Mouse (Mus musculus): ENCODE measurements at regions not wholly inside any gene's neighbourhood (a gene's known extent, or its start where the extent isn't known, plus 50 kb on each side); places are given as distances from the start of the nearest gene placed in this dataset.

DNA sequence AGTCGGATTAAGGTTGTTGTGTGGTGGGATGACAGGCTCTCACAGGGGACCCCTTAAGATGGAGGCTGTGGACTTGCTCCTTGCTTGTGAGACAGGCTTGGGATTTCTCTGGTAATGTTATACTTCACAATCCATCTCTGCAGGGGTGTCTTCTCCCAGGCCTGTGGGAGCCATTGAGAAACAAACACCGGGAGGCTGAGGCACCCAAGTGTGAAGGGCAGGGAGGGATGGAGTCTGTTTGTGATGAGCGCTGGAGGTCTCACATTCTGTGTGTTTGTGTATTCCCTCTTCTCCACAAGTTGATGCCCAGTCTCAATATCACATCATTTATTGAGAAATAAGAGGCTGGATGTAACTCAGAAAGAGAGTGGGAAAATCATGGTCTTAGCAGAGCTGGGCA lies 483.9 kb upstream of the Tbx3 start:
- Histone ChIP-seq H3K9ac (ENCODE audit: low read depth, low read length, severe bottlenecking) (no peak overlapping the region), H3K27me3 (ENCODE audit: control insufficient read depth, insufficient read depth, low read length) (no peaks in the 10 kb centered on the region), H3K4me3 (replicated peaks; ENCODE audit: low read length) (no peak overlapping the region), H3K27ac (replicated peaks; ENCODE audit: low read depth, low read length) (no peak overlapping the region), H3K4me2 (replicated peaks; ENCODE audit: low read depth, low read length, severe bottlenecking) (no peak overlapping the region), H3K9me3 (ENCODE audit: control insufficient read depth, low read length) (no peaks in the 10 kb centered on the region), H3K4me1 (ENCODE audit: control insufficient read depth, insufficient read depth, low read length) (0 out of 2 replicates have a peak, but pooled peaks cover 2% of the 10 kb centered on the region), H3K36me3 (ENCODE audit: control insufficient read depth, insufficient read depth, low read length) (no peaks in the 10 kb centered on the region)
- DNase-seq (ENCODE audit: low spot score) (no peak), ATAC-seq (ENCODE audit: low FRiP score, low read depth) (no peak)
- TF ChIP-seq POLR2A (IDR thresholded peaks at IDR 0.05; ENCODE audit: borderline replicate concordance, extremely low read depth, insufficient read depth, insufficient read length), result no peak
- 64% methylated on average over 3 of the region's 3 CpGs for WGBS

GRCm38 (mm10) chr5:119188476-119188875 lies 482.0 kb upstream of the Tbx3 start:
- H3K9me3 ChIP-seq (ENCODE audit: control insufficient read depth, low read length), result no peaks in the 10 kb centered on the region
- H3K4me1 ChIP-seq (ENCODE audit: control insufficient read depth, insufficient read depth, low read length), result no peaks in the 10 kb centered on the region
- 22% methylated on average over 6 of the region's 6 CpGs for WGBS
- no peak for TF ChIP-seq POLR2A (IDR thresholded peaks at IDR 0.05; ENCODE audit: borderline replicate concordance, extremely low read depth, insufficient read depth, insufficient read length)
- H3K4me2 ChIP-seq (replicated peaks; ENCODE audit: low read depth, low read length, severe bottlenecking), result no peak overlapping the region
- no peak overlapping the region for H3K27ac ChIP-seq (replicated peaks; ENCODE audit: low read depth, low read length)
- DNase-seq (ENCODE audit: low spot score) (no peak), ATAC-seq (ENCODE audit: low FRiP score, low read depth) (no peak)
- H3K36me3 ChIP-seq (ENCODE audit: control insufficient read depth, insufficient read depth, low read length), result no peaks in the 10 kb centered on the region
- H3K4me3 ChIP-seq (replicated peaks; ENCODE audit: low read length), result no peak overlapping the region
- no peaks in the 10 kb centered on the region for H3K27me3 ChIP-seq (ENCODE audit: control insufficient read depth, insufficient read depth, low read length)
- H3K9ac ChIP-seq (ENCODE audit: low read depth, low read length, severe bottlenecking), result no peak overlapping the region

DNA sequence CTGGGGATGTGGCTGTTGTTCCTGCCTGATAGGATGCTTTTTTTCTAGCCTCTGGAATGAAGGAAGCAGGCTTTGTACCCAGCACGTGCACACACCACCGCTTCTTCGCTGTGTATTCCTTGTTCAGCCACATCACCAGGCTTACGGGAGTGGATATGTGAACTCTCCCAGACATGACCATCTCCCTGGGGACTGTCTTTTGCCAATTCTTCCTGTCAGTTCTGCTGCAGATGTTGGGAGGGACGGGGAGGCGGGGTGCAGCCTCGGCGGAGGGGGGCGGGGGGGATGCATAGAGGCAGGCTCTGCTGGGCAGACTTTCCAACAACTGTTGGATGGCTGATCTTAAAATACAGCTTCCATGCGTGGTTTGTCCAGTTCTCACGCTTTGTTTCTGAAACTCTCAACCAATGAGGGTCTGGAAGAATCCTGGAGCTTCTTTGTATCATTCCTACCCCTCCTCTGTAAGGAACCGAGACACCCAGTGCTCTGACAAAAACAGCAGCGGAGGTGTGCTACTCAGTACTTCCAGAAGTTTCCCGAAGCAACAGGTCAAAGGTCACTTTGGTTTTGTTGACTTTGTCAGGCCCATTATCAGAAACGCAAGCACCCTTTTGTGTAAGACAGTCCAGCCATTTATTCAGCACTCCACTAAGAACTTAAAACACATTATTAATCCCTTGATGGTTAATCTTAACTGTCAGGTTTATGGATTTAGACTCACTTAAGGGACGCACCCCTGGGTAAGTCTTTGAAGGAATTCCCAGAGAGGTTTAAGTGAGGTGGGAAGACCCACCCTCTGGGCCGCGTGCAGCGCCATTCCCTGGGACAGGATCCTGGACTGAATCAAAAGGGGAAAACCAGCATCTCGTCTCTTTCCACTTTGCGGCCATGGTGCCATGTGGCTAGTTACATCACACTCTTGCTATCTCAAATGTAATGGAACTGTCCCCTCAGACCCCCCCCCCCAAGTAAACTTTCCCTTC lies 476.5 kb upstream of the Tbx3 start:
- Histone ChIP-seq H3K9ac (ENCODE audit: low read depth, low read length, severe bottlenecking) (no peak overlapping the region), H3K9me3 (ENCODE audit: control insufficient read depth, low read length) (no peaks in the 10 kb centered on the region), H3K4me3 (replicated peaks; ENCODE audit: low read length) (no peak overlapping the region), H3K4me2 (replicated peaks; ENCODE audit: low read depth, low read length, severe bottlenecking) (no peak overlapping the region), H3K4me1 (ENCODE audit: control insufficient read depth, insufficient read depth, low read length) (no peaks in the 10 kb centered on the region), H3K27me3 (ENCODE audit: control insufficient read depth, insufficient read depth, low read length) (no peaks in the 10 kb centered on the region), H3K36me3 (ENCODE audit: control insufficient read depth, insufficient read depth, low read length) (no peaks in the 10 kb centered on the region), H3K27ac (replicated peaks; ENCODE audit: low read depth, low read length) (no peak overlapping the region)
- WGBS, result 56% methylated on average over 21 of the region's 21 CpGs
- peak; percentile 52 for DNase-seq (ENCODE audit: low spot score)
- TF ChIP-seq POLR2A (IDR thresholded peaks at IDR 0.05; ENCODE audit: borderline replicate concordance, extremely low read depth, insufficient read depth, insufficient read length), result no peak
- ATAC-seq (ENCODE audit: low FRiP score, low read depth), result no peak

- 37% methylated on average over 9 of the region's 9 CpGs for WGBS
- no peaks in the 10 kb centered on the region for H3K4me1 ChIP-seq (ENCODE audit: control insufficient read depth, insufficient read depth, low read length)
- H3K9ac ChIP-seq (ENCODE audit: low read depth, low read length, severe bottlenecking), result no peak overlapping the region
- H3K4me2 ChIP-seq (replicated peaks; ENCODE audit: low read depth, low read length, severe bottlenecking), result no peak overlapping the region
- DNase-seq (ENCODE audit: low spot score) (no peak), ATAC-seq (ENCODE audit: low FRiP score, low read depth) (no peak)
- H3K9me3 ChIP-seq (ENCODE audit: control insufficient read depth, low read length), result no peaks in the 10 kb centered on the region
- TF ChIP-seq POLR2A (IDR thresholded peaks at IDR 0.05; ENCODE audit: borderline replicate concordance, extremely low read depth, insufficient read depth, insufficient read length), result no peak
- no peak overlapping the region for H3K27ac ChIP-seq (replicated peaks; ENCODE audit: low read depth, low read length)
- no peak overlapping the region for H3K4me3 ChIP-seq (replicated peaks; ENCODE audit: low read length)
- H3K27me3 ChIP-seq (ENCODE audit: control insufficient read depth, insufficient read depth, low read length), result no peaks in the 10 kb centered on the region
- no peaks in the 10 kb centered on the region for H3K36me3 ChIP-seq (ENCODE audit: control insufficient read depth, insufficient read depth, low read length)
These were observed 470.6 kb upstream of the Tbx3 start for GRCm38 (mm10) chr5:119199906-119200305.

GRCm38 (mm10) chr5:119201251-119201650 lies 469.2 kb upstream of the Tbx3 start:
- H3K4me2 ChIP-seq (replicated peaks; ENCODE audit: low read depth, low read length, severe bottlenecking), result no peak overlapping the region
- no peak for TF ChIP-seq POLR2A (IDR thresholded peaks at IDR 0.05; ENCODE audit: borderline replicate concordance, extremely low read depth, insufficient read depth, insufficient read length)
- no peaks in the 10 kb centered on the region for H3K9me3 ChIP-seq (ENCODE audit: control insufficient read depth, low read length)
- ATAC-seq (ENCODE audit: low FRiP score, low read depth) (no peak), DNase-seq (ENCODE audit: low spot score) (no peak)
- no peak overlapping the region for H3K4me3 ChIP-seq (replicated peaks; ENCODE audit: low read length)
- no peak overlapping the region for H3K27ac ChIP-seq (replicated peaks; ENCODE audit: low read depth, low read length)
- H3K27me3 ChIP-seq (ENCODE audit: control insufficient read depth, insufficient read depth, low read length), result no peaks in the 10 kb centered on the region
- no peak overlapping the region for H3K9ac ChIP-seq (ENCODE audit: low read depth, low read length, severe bottlenecking)
- H3K36me3 ChIP-seq (ENCODE audit: control insufficient read depth, insufficient read depth, low read length), result no peaks in the 10 kb centered on the region
- H3K4me1 ChIP-seq (ENCODE audit: control insufficient read depth, insufficient read depth, low read length), result no peaks in the 10 kb centered on the region
- WGBS, result 52% methylated on average over 8 of the region's 8 CpGs

All from limb, embryonic 14.5 days (tissue).